Mouse (Mus musculus) sigmoid colon, adult 10 weeks (tissue): ENCODE data around the gene Tgif2. TPM values are rescaled to one million over a fixed set of nuclear protein-coding genes. Genes with fewer than 3 reads are reported as not detected.

Source experiments
- polyA plus RNA-seq: library from polyadenylated mRNA; stranded (reverse); fragments of 350-450 nt; fragmentation: Illumina TruSeq; extraction: RNeasy Lipid Tissue Mini Kit (QIAGEN cat#74804); gene quantifications from one replicate; pipeline ENCODE4 v1.2.3, GENCODE M21; 2014; ENCODE audit warnings: low read depth, low replicate concordance

Tgif2 gene
- polyA plus RNA-seq, result 0.60 TPM

GRCm38 (mm10) chr2:156839319-156840191, at the start of gene Tgif2:
TSS of gene Tgif2 (plus strand) at chr2:156840007.

GRCm38 (mm10) chr2:156857835-156858234, 18.0 kb downstream of the Tgif2 start, which contains the start of gene 4930518I15Rik:
TSS of gene 4930518I15Rik (minus strand) at chr2:156857946.

GRCm38 (mm10) chr2:156862772-156863486, 23.1 kb downstream of the Tgif2 start, which contains the start of gene Rab5if:
TSS of gene Rab5if (plus strand) at chr2:156863128.

GRCm38 (mm10) chr2:156887017-156887416, 47.2 kb downstream of the Tgif2 start, which contains the start of gene Sla2:
TSS of gene Sla2 (minus strand) at chr2:156887192.

Other genes with a start within 250 kb of the Tgif2 start
- 5.9 TPM for gene Dlgap4, start 226.3 kb upstream of the Tgif2 start, polyA plus RNA-seq
- gene Myl9, start 64.6 kb upstream of the Tgif2 start, polyA plus RNA-seq, result 33.3 TPM
- 4.8 TPM for gene 4930518I15Rik, start 17.9 kb downstream of the Tgif2 start, polyA plus RNA-seq
- gene Rab5if, start 23.1 kb downstream of the Tgif2 start, polyA plus RNA-seq, result 87.6 TPM
- gene Sla2, start 47.2 kb downstream of the Tgif2 start, polyA plus RNA-seq, result 0.19 TPM
- 63.5 TPM for gene Ndrg3, start 152.0 kb downstream of the Tgif2 start, polyA plus RNA-seq
- 8.6 TPM for gene Dsn1, start 167.1 kb downstream of the Tgif2 start, polyA plus RNA-seq
- gene Soga1, start 239.2 kb downstream of the Tgif2 start, polyA plus RNA-seq, result 0.28 TPM
- not detected for gene Tldc2, start 247.0 kb downstream of the Tgif2 start, polyA plus RNA-seq